Mouse (Mus musculus) MEL (cell line): ENCODE data around the gene Ube2a. TPM values are rescaled to one million over a fixed set of nuclear protein-coding genes. Genes with fewer than 3 reads are reported as not detected.
A peak's percentile ranks its signal among the peaks of the same experiment; 100 is the strongest.

ENCODE experiments used
- DNase-seq: peaks from one replicate; pipeline ENCODE4 v3.0.0; 2011; ENCODE audit warnings: low read depth, low spot score
- H3K27ac ChIP-seq: 2 replicates; pipeline ENCODE4 v1.5.1; 2012; ENCODE audit warnings: low read depth, mild to moderate bottlenecking, control low read depth, low read length, moderate library complexity; ENCODE audit not compliant: control insufficient read depth
- H3K27me3 ChIP-seq, 2 experiments: fragments of 150-350 bp in 1 of 2; sonication (generic) in 1 of 2; 2 replicates each; pipeline ENCODE4 v1.6.1; 2012; ENCODE audit warnings: low read length in 2 of 2, mild to moderate bottlenecking in 2 of 2, improper control_type of control experiment in 1 of 2, moderate library complexity in 1 of 2; ENCODE audit not compliant: insufficient read depth in 2 of 2, control insufficient read depth in 1 of 2
- H3K36me3 ChIP-seq, 2 experiments: 2 replicates each; pipeline ENCODE4 v1.6.1; 2012 to 2014; ENCODE audit warnings: low read length in 2 of 2, improper control_type of control experiment in 1 of 2, inconsistent platforms in 1 of 2, mild to moderate bottlenecking in 1 of 2; ENCODE audit not compliant: insufficient read depth in 2 of 2, control insufficient read depth in 1 of 2
- H3K4me1 ChIP-seq, 2 experiments: fragments of 150-350 bp in 1 of 2; sonication (generic) in 1 of 2; 2 replicates each; pipeline ENCODE4 v1.6.1; 2012; ENCODE audit warnings: low read length in 2 of 2, improper control_type of control experiment in 1 of 2, mild to moderate bottlenecking in 1 of 2; ENCODE audit not compliant: insufficient read depth in 2 of 2, control insufficient read depth in 1 of 2
- H3K4me3 ChIP-seq, 2 experiments: fragments of 150-350 bp in 1 of 2; sonication (generic) in 1 of 2; 2 replicates each; pipeline ENCODE4 v1.5.1; 2012; ENCODE audit warnings: low read depth in 2 of 2, low read length in 2 of 2, mild to moderate bottlenecking in 2 of 2, moderate library complexity in 2 of 2, control low read depth in 1 of 2, improper control_type of control experiment in 1 of 2; ENCODE audit not compliant: control insufficient read depth in 1 of 2, insufficient read depth in 1 of 2
- H3K79me2 ChIP-seq: 2 replicates; pipeline ENCODE4 v1.6.1; 2012; ENCODE audit warnings: mild to moderate bottlenecking, low read length, moderate library complexity; ENCODE audit not compliant: control insufficient read depth, poor library complexity, insufficient read depth
- H3K9ac ChIP-seq: 2 replicates; pipeline ENCODE4 v1.6.1; 2012; ENCODE audit warnings: low read depth, mild to moderate bottlenecking, control low read depth, low read length, moderate library complexity; ENCODE audit not compliant: control insufficient read depth, poor library complexity, severe bottlenecking
- H3K9me3 ChIP-seq: fragments of 150-350 bp; sonication (generic); replicated peaks from 2 replicates; pipeline ENCODE4 v1.6.1; 2012; ENCODE audit warnings: mild to moderate bottlenecking, low read length, improper control_type of control experiment, moderate library complexity; ENCODE audit not compliant: insufficient read depth
- CTCF ChIP-seq, 3 experiments: IDR thresholded peaks in 2 of 3; conservative IDR thresholded peaks in 1 of 3; 2 replicates each; pipeline ENCODE4 v1.5.1; 2011 to 2012; ENCODE audit warnings: low read length in 3 of 3, low read depth in 2 of 3, mild to moderate bottlenecking in 2 of 3, improper control_type of control experiment in 1 of 3, inconsistent platforms in 1 of 3, mixed read lengths in 1 of 3, moderate library complexity in 1 of 3; ENCODE audit not compliant: control insufficient read depth in 1 of 3, insufficient read depth in 1 of 3, poor library complexity in 1 of 3, severe bottlenecking in 1 of 3
- E2F4 ChIP-seq: IDR thresholded peaks from 2 replicates; pipeline ENCODE4 v1.6.1; 2011; ENCODE audit warnings: low read depth, low read length, improper control_type of control experiment, borderline replicate concordance
- MAZ ChIP-seq: IDR thresholded peaks from 2 replicates; pipeline ENCODE4 v1.6.1; 2012; ENCODE audit warnings: low read depth, mild to moderate bottlenecking, inconsistent platforms, low read length, improper control_type of control experiment
- RAD21 ChIP-seq: IDR thresholded peaks from 2 replicates; pipeline ENCODE4 v1.6.1; 2011; ENCODE audit warnings: mild to moderate bottlenecking, low read depth, low read length, improper control_type of control experiment
- RCOR1 ChIP-seq: IDR thresholded peaks from 2 replicates; pipeline ENCODE4 v1.6.1; 2012; ENCODE audit warnings: low read depth, mild to moderate bottlenecking, inconsistent platforms, low read length, improper control_type of control experiment
- SIN3A ChIP-seq: IDR thresholded peaks from 2 replicates; pipeline ENCODE4 v1.6.1; 2012; ENCODE audit warnings: low read length, improper control_type of control experiment, inconsistent platforms
- SMC3 ChIP-seq: IDR thresholded peaks from 2 replicates; pipeline ENCODE4 v1.6.1; 2011; ENCODE audit warnings: low read depth, low read length, improper control_type of control experiment
- TBP ChIP-seq: IDR thresholded peaks from 2 replicates; pipeline ENCODE4 v1.8.0; 2011; ENCODE audit warnings: low read depth, low read length, improper control_type of control experiment
- UBTF ChIP-seq: IDR thresholded peaks from 2 replicates; pipeline ENCODE4 v1.6.1; 2012; ENCODE audit warnings: low read depth, mild to moderate bottlenecking, inconsistent platforms, low read length, improper control_type of control experiment, moderate library complexity, borderline replicate concordance; ENCODE audit not compliant: insufficient read depth
- ZC3H11A ChIP-seq: IDR thresholded peaks from 2 replicates; pipeline ENCODE4 v1.6.1; 2012; ENCODE audit warnings: low read depth, mild to moderate bottlenecking, inconsistent platforms, low read length, improper control_type of control experiment
- polyA plus RNA-seq, 2 experiments: library from polyadenylated mRNA; stranded (reverse) in 1 of 2; unstranded in 1 of 2; fragments of >175 nt in 1 of 2; fragments of >200 nt in 1 of 2; gene quantifications; 2 replicates each; pipeline versions ENCODE4 v1.2.1 to v1.2.4; 2012; ENCODE audit warnings: low replicate concordance in 2 of 2, low read depth in 1 of 2; ENCODE audit not compliant: insufficient read length in 2 of 2, insufficient read depth in 1 of 2, missing spikeins in 1 of 2
- total RNA-seq: library from RNA; depleted of rRNA; stranded (reverse); fragments of 300-350 nt; gene quantifications from 2 replicates; pipeline ENCODE4 v1.2.3, GENCODE M21; 2012

Ube2a gene
- total and polyA plus RNA-seq, 3 experiments: 39.3 to 971 (median 105) TPM

GRCm38 (mm10) chrX:36903115-36903768 is 29.5 kb downstream of the Ube2a start (continued):
- TF ChIP-seq UBTF (no peak), TBP (peak; percentile 92), CTCF (IDR thresholded peaks at IDR 0.05 in 2 of 3, conservative IDR thresholded peaks at IDR 0.05 in 1 of 3; ENCODE audit: control insufficient read depth in 1 of 3, insufficient read depth in 1 of 3, low read depth in 2 of 3, low read length in 3 of 3, poor library complexity in 1 of 3, severe bottlenecking in 1 of 3) (no peak)

- Histone ChIP-seq H3K9me3 (no peaks in the 10 kb centered on the region), H3K27ac (no peak overlapping the region), H3K9ac (peak overlapping the region; percentile 55; the same call in 1 of the 2 replicates), H3K4me1 (peaks cover 0 to 3% of the 10 kb centered on the region in 2 experiments; a peak in 2 of 4 replicates), H3K4me3 (peak overlapping the region in 1 of 2 experiments; percentile 42; a peak in 2 of 4 replicates), H3K27me3 (no peaks in the 10 kb centered on the region), H3K36me3 (peaks cover 0 to 7% of the 10 kb centered on the region in 2 experiments; a peak in 2 of 4 replicates), H3K79me2 (peaks cover 15% of the 10 kb centered on the region)
- TF ChIP-seq CTCF (IDR thresholded peaks at IDR 0.05 in 2 of 3, conservative IDR thresholded peaks at IDR 0.05 in 1 of 3; ENCODE audit: control insufficient read depth in 1 of 3, insufficient read depth in 1 of 3, low read depth in 2 of 3, low read length in 3 of 3, poor library complexity in 1 of 3, severe bottlenecking in 1 of 3) (peak; percentile 24 to 53 (median 32); a peak in 3 of 6 replicates), SMC3 (peak; percentile 45), RCOR1 (no peak), RAD21 (peak; percentile 39)
- peak; percentile 56 for DNase-seq
Measured at GRCm38 (mm10) chrX:36906539-36906938, 32.8 kb downstream of the Ube2a start.

- no peak overlapping the region for H3K4me3 ChIP-seq
- H3K79me2 ChIP-seq: no peaks in the 10 kb centered on the region
- H3K27ac ChIP-seq: no peak overlapping the region
- H3K27me3 ChIP-seq: no peaks in the 10 kb centered on the region
- H3K9me3 ChIP-seq: no peaks in the 10 kb centered on the region
- H3K4me1 ChIP-seq: no peaks in the 10 kb centered on the region; a peak in 1 of 4 replicates
- H3K9ac ChIP-seq: no peak overlapping the region
- no peaks in the 10 kb centered on the region for H3K36me3 ChIP-seq
- peak; percentile 63 for DNase-seq
- TF ChIP-seq CTCF (IDR thresholded peaks at IDR 0.05 in 2 of 3, conservative IDR thresholded peaks at IDR 0.05 in 1 of 3; ENCODE audit: control insufficient read depth in 1 of 3, insufficient read depth in 1 of 3, low read depth in 2 of 3, low read length in 3 of 3, poor library complexity in 1 of 3, severe bottlenecking in 1 of 3) (peak; percentile 48 to 66 (median 57)), MAZ (no peak), SMC3 (peak; percentile 50), E2F4 (no peak), RAD21 (peak; percentile 26)
Measured at GRCm38 (mm10) chrX:36911343-36911742, 37.6 kb downstream of the Ube2a start.

- H3K36me3 ChIP-seq: no peaks in the 10 kb centered on the region
- H3K79me2 ChIP-seq: no peaks in the 10 kb centered on the region
- no peak overlapping the region for H3K4me3 ChIP-seq
- TF ChIP-seq ZC3H11A (no peak), SIN3A (no peak)
- no peaks in the 10 kb centered on the region for H3K27me3 ChIP-seq
- H3K27ac ChIP-seq: no peak overlapping the region
- no peak for DNase-seq
- H3K9ac ChIP-seq: no peak overlapping the region
- H3K4me1 ChIP-seq: no peaks in the 10 kb centered on the region
- no peaks in the 10 kb centered on the region for H3K9me3 ChIP-seq
Measured at GRCm38 (mm10) chrX:36917749-36918148, 44.0 kb downstream of the Ube2a start.
